Mouse (Mus musculus): ENCODE results near the gene Parp3.

The Parp3 gene

GRCm38 (mm10) chr9:106444836-106445235 lies 31.9 kb downstream of the Parp3 start:
- in situ Hi-C loops (cut with MboI, MseI), result loop anchor here (5.0 to 25.0 kb wide), 3 partner anchors 32 to 1090 kb away; partner anchors contain the start of genes Parp3 (in 1 of the 2), Rrp9 (in 1 of the 2) and Tmem115 (in 1 of the 2)

- in situ Hi-C loops (cut with MboI, MseI), result loop anchor here (5.0 to 25.0 kb wide), 3 partner anchors 35 to 1092 kb away; partner anchors contain the start of genes Parp3 (in 1 of the 2), Rrp9 (in 1 of the 2) and Tmem115 (in 1 of the 2)
Observed at GRCm38 (mm10) chr9:106442680-106443079, 34.1 kb downstream of the Parp3 start.

- in situ Hi-C loops (cut with MboI, MseI), result loop anchor here (5.0 to 25.0 kb wide), 3 partner anchors 36 to 949 kb away; partner anchors contain the start of gene Ppm1m (in 1 of the 2)
Observed at GRCm38 (mm10) chr9:106436566-106436965, 40.2 kb downstream of the Parp3 start.

GRCm38 (mm10) chr9:106433389-106433788 lies 43.4 kb downstream of the Parp3 start:
- in situ Hi-C loops (cut with MboI, MseI), result loop anchor here (10.0 to 25.0 kb wide), 2 partner anchors 239 to 946 kb away; partner anchors contain the start of gene Ppm1m (in 1 of the 2)

GRCm38 (mm10) chr9:106430015-106430264 lies 46.8 kb downstream of the Parp3 start:
- in situ Hi-C loops (cut with MboI, MseI), result loop anchor here (10.0 to 25.0 kb wide), 2 partner anchors 235 to 943 kb away; partner anchors contain the start of gene Ppm1m (in 1 of the 2)

- in situ Hi-C loops (cut with MboI, MseI), result loop anchor here (5.0 to 25.0 kb wide), 4 partner anchors 62 to 942 kb away; partner anchors contain the start of genes Dusp7 (in 1 of the 2), Ppm1m (in 1 of the 2) and Wdr82 (in 1 of the 2)
Observed at GRCm38 (mm10) chr9:106429221-106430014, 47.3 kb downstream of the Parp3 start, which contains the start of gene Rpl29. Gene Rpl29 (plus strand): TSS chr9:106429454.

- in situ Hi-C loops (cut with MboI, MseI), result loop anchor here (5.0 to 25.0 kb wide), 3 partner anchors 61 to 941 kb away; partner anchors contain the start of genes Dusp7 (in 1 of the 2) and Wdr82 (in 1 of the 2)
Observed at GRCm38 (mm10) chr9:106428719-106429220, 48.0 kb downstream of the Parp3 start.

GRCm38 (mm10) chr9:106421865-106422160 lies 54.9 kb downstream of the Parp3 start:
- in situ Hi-C loops (cut with MboI, MseI), result loop anchor here in 1 of 2 experiments (10.0 kb wide), 1 partner anchor 247 kb away; the partner anchor contains the start of gene Wdr82

- in situ Hi-C loops (cut with MboI, MseI), result loop anchor here in 1 of 2 experiments (10.0 kb wide), 1 partner anchor 246 kb away; the partner anchor contains the start of gene Wdr82
Observed at GRCm38 (mm10) chr9:106421033-106421864, 55.5 kb downstream of the Parp3 start.

GRCm38 (mm10) chr9:106420608-106421007 lies 56.1 kb downstream of the Parp3 start:
- in situ Hi-C loops (cut with MboI, MseI), result loop anchor here in 1 of 2 experiments (10.0 kb wide), 1 partner anchor 246 kb away; the partner anchor contains the start of gene Wdr82
